Mouse (Mus musculus) v-Abl transformed pro-B cells (cell line): Measurements from ENCODE around the gene Iqgap2.

Source experiments
- in situ Hi-C, 2 experiments: fragments of 400-800 bp; cut with MboI; formaldehyde crosslinking; loops; one replicate each; pipeline ENCODE4 v1.15.1; 2025; ENCODE audit not compliant: unreplicated experiment in 2 of 2

The Iqgap2 gene

DNA sequence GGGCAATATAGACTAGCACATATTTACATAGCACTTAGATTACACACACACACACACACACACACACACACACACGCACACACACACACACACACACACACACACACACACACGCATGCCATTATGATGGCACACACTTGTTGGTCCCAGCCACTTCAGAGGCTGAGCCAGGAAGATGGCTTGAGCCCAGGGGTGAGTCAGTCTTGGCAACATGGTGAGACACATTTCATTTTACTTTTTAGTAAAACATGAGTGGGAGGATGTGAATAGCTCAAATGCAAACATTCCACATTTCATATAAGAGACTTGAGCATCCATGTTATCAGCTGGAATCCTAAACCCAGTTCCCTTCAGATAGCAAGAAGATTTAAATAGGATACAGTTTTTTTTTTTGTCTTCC, 258.3 kb downstream of the Iqgap2 start:
- in situ Hi-C loops = no loop called here

DNA sequence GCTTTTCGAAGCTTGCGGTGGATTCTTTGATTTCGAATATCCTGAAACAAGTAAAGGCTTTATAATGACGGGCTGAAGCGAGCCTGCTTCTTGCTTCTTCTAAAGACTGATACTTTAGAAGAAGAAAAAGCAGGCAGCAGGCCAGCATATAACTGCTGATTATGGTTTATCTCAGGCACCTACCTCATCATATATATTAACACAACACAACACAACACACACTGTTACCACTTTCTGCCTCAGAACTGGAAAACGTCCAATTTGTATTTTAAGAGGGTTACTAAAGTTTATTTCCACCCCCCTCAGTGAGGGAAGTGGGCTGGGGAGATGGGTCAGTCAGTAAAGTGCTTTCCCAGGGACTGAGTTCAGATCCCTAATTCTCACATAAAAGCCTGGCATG, 259.6 kb downstream of the Iqgap2 start:
- in situ Hi-C loops = no loop called here

DNA sequence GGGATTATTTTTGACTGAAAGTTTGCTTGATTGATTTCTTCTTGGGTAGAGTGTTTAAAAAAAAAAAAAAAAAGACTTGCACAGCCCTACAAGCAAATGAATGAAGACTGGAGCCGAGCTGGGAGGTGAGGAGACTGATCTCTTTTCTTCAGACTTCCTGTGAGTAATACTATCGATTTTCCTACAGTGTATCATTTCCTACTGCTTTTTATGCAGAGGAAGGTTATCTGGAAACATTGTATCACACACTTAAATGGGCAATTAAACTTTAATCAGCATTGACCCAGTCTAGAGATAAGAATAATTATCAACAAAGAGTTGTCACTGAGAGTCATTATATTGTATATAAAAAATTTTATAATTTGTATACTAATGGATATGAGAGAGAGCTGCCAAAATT, 261.0 kb downstream of the Iqgap2 start:
- in situ Hi-C loops = no loop called here

DNA sequence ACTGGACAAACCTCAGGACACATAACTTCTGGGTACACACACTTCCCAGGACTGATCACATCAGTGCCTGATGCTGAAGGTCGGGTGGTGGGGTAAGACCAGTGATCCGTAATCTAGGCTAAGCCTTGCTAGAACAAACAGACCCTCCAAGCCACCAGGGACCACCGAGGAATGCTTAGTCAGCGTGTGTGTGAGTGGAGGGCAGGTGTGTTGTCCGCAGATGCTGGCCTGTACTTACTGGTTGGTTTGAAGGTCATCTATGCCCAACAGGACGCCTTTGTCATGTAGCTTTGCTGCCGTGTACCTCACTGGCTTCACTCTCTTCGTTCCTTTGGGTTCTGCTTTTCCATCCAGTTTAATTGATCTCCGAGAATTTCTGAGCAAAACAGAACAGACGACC, 262.0 kb downstream of the Iqgap2 start:
- in situ Hi-C loops = no loop called here

DNA sequence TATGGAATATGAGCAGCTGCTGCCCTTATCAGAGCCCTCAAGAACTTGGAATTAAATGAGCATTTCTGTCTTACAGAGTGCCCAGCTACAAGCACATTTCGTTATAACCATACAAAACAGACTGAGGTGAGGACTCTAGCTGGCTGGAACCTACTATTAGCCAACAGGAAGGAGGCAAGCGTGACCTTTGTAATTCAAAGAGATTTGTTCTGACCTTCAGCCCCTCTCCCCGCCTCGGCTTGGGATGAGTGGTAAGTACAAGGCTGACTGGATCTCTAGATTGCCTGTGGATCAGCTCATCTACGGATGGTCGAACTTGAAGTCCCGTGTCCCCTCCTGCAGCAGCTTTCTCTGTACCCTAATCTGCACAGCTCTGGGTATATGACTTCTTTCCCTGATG, 265.0 kb downstream of the Iqgap2 start:
- in situ Hi-C loops = no loop called here

DNA sequence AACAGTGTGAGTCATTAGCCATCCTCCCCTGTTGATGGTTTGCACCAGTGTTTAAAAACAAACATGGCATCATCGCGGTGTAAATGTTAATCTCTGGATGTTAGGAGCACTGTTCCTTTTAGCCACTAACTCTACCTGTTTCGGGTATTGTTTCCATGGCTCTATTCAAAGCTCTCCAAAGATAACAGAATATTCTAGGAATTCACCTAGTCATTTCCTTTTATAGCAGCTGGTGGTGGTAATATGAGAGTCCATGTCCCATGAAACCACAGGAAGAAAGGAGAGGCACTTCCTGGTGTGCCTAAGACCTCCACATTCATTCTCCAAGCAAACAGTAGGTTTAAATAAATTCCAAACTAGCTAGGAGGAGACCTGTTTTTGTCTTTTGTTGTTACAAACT, 268.7 kb downstream of the Iqgap2 start:
- in situ Hi-C loops = no loop called here

- in situ Hi-C loops = no loop called here
These were observed 270.2 kb downstream of the Iqgap2 start for GRCm38 (mm10) chr13:95621563-95621962.

GRCm38 (mm10) chr13:95618859-95619258, 272.9 kb downstream of the Iqgap2 start:
- in situ Hi-C loops = no loop called here

- in situ Hi-C loops = no loop called here
These were observed 273.4 kb downstream of the Iqgap2 start, which contains the start of gene F2r for GRCm38 (mm10) chr13:95618309-95618712. TSS of gene F2r (minus strand) at chr13:95618487.

- in situ Hi-C loops = no loop called here
These were observed 274.0 kb downstream of the Iqgap2 start for GRCm38 (mm10) chr13:95617671-95618171.

- in situ Hi-C loops = no loop called here
These were observed 274.5 kb downstream of the Iqgap2 start for GRCm38 (mm10) chr13:95617082-95617670.

GRCm38 (mm10) chr13:95616512-95616911, 275.2 kb downstream of the Iqgap2 start:
- in situ Hi-C loops = no loop called here

DNA sequence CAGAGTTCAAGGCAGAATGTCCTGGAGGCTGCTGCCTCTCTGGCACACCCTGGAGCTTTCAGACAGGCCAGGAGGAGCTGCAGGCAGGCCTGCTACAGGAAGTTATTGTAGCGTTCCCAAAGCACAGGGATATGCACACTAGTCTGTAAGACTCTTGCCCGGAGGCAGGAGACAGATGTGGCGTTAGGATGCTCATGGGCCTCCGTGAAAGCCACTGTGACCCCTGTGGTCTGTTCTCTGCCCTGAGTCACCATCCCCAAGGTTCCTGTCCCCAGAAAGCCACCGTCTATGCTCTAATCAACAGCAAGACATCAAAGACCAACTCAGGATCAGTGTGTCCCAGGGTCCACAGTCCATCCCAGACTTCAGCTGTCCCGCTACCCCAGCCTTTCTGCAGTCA, 277.0 kb downstream of the Iqgap2 start:
- in situ Hi-C loops = no loop called here

DNA sequence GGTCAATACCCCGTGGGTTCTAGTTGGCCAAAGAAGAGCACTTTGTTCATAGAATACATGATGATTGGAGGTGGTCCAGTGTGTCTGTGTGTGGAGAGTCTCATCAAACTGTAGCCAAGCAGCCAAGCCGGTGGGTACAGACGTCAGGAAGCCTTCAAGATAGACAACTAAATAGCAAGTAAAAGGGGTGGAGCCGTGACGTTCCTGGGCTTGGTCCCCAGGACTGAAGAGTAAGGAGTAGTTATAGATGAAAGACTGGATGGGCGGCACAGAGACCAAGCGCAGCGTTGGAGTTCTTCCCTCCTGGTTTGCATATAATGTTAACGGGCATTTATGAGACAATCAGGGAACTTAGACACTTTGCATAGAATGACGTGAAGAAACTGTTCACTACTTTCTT, 279.5 kb downstream of the Iqgap2 start:
- in situ Hi-C loops = no loop called here

GRCm38 (mm10) chr13:95611752-95612151, 280.0 kb downstream of the Iqgap2 start:
- in situ Hi-C loops = no loop called here

DNA sequence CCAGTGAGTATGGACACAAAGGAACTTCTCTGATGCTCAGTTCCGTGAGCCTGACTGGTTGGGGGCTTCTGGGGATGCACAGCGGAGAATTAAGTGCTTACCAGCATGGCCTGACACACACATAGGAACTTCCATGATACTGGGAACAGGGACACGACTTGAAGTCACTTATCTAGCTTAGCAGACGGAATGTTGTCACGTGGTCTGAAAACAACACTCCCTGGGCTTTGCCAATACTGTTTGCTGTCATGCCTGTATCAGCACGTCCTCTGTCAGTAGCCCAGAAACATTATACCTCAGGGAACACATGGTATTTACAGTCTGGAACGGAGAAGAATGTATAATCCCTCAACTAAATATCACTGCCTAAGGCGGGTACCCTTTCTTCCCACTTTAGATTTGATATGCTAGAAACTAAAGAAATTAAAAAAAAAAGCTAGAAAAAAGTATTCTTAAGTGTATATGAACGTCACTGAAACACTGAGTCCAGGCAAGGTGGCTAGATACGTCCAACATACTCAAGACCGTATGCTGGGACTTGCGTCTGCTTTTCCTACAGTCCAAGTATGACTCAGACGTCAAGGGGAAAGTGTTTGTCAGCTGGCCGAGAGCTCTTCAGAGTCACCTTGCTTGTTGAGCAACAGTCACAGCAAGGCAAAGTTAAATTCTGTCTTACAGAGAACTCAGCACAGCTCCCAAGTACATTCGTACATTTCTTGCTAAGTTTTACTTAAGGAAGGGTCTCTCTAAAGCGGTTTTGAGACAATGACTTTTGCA, 280.7 kb downstream of the Iqgap2 start:
- in situ Hi-C loops = no loop called here

DNA sequence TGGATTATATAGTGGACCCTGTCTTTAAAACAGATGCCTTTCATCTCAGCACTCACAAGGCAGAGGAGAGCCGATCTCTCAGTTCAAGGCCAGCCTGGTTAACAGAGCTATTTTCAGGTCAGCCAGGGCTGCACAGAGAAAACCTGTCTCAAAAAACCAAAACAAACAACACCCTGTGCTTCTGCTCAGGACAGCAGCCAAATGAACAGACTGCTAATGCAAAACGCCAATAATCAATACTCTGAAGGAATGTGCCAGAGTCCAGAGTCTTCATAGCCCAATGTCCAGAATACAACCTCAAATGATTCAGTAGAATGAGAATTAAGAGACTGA, 282.7 kb downstream of the Iqgap2 start:
- in situ Hi-C loops = no loop called here

GRCm38 (mm10) chr13:95608416-95609087, 283.2 kb downstream of the Iqgap2 start:
- in situ Hi-C loops = no loop called here

- in situ Hi-C loops = no loop called here
These were observed 284.7 kb downstream of the Iqgap2 start for GRCm38 (mm10) chr13:95607019-95607418.

DNA sequence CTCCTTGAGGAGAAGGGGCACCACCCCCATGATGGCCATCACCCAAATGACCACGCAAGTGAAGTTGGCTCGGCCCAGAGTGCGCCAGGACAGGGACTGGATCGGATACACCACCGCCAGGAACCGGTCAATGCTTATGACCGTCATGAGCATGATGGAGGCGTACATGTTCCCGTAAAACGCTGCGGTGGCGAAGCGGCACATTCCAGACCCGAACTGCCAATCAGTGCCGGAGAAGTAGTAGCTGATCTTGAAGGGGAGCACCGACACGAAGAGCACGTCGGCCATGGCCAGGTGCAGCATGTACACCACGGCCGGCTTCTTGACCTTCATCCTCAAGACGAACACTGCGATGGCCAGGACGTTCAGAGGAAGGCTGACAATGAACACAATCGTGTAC, 287.4 kb downstream of the Iqgap2 start:
- in situ Hi-C loops = no loop called here

- in situ Hi-C loops = no loop called here
These were observed 291.8 kb downstream of the Iqgap2 start for GRCm38 (mm10) chr13:95599833-95600359.
